Mouse (Mus musculus) splenic B cell, adult 2 months (primary cell): ENCODE data around the gene Olfr319.
"Not testable (repeated sequence)": the region's sequence is repeated elsewhere in the genome, so short reads cannot be mapped to it uniquely, and the experiment has no call there.

ENCODE experiments used
- DNase-seq: peaks from one replicate; pipeline ENCODE4 v3.0.0-alpha.2; 2011; ENCODE audit warnings: low read depth, low spot score
- H3K27me3 ChIP-seq: 2 replicates; pipeline ENCODE4 v1.6.1; 2012; ENCODE audit warnings: mild to moderate bottlenecking, low read length, moderate library complexity, mixed read lengths; ENCODE audit not compliant: control insufficient read depth, poor library complexity, insufficient read depth, severe bottlenecking
- H3K36me3 ChIP-seq: 2 replicates; pipeline ENCODE4 v1.6.1; 2012; ENCODE audit warnings: mild to moderate bottlenecking, low read length, moderate library complexity, mixed read lengths; ENCODE audit not compliant: control insufficient read depth, poor library complexity, insufficient read depth, severe bottlenecking

Gene Olfr319

GRCm38 (mm10) chr11:58698862-58699261 lies at the start of gene Olfr319:
TSS of gene Olfr319 (plus strand) at chr11:58699162.
- DNase-seq = no peak
- Histone ChIP-seq H3K36me3 (no peaks in the 10 kb centered on the region), H3K27me3 (no peaks in the 10 kb centered on the region; the same call in 1 of the 2 replicates)

- no peak for DNase-seq
- no peaks in the 10 kb centered on the region for H3K27me3 ChIP-seq
- no peaks in the 10 kb centered on the region for H3K36me3 ChIP-seq
Observed at GRCm38 (mm10) chr11:58655151-58655550, 43.8 kb upstream of the Olfr319 start.

- Histone ChIP-seq H3K27me3 (no peaks in the 10 kb centered on the region), H3K36me3 (no peaks in the 10 kb centered on the region)
- DNase-seq = no peak
Observed at GRCm38 (mm10) chr11:58658596-58658995, 40.4 kb upstream of the Olfr319 start, which contains the start of gene Olfr322. TSS of gene Olfr322 (plus strand) at chr11:58658782.

GRCm38 (mm10) chr11:58669252-58669651 lies 29.7 kb upstream of the Olfr319 start:
- Histone ChIP-seq H3K36me3 (no peaks in the 10 kb centered on the region), H3K27me3 (no peaks in the 10 kb centered on the region)
- no peak for DNase-seq

GRCm38 (mm10) chr11:58671825-58672224 lies 27.1 kb upstream of the Olfr319 start:
- H3K36me3 ChIP-seq = no peaks in the 10 kb centered on the region
- DNase-seq = no peak
- no peaks in the 10 kb centered on the region for H3K27me3 ChIP-seq

- DNase-seq = no peak
- Histone ChIP-seq H3K27me3 (no peaks in the 10 kb centered on the region), H3K36me3 (no peaks in the 10 kb centered on the region)
Observed at GRCm38 (mm10) chr11:58680799-58681198, 18.2 kb upstream of the Olfr319 start, which contains the start of gene Olfr320. TSS of gene Olfr320 (plus strand) at chr11:58681099.

- no peak for DNase-seq
- no peaks in the 10 kb centered on the region for H3K36me3 ChIP-seq
Observed at GRCm38 (mm10) chr11:58709086-58709485, 10.1 kb downstream of the Olfr319 start.

GRCm38 (mm10) chr11:58717723-58718122 lies 18.8 kb downstream of the Olfr319 start:
- not testable (repeated sequence) for DNase-seq, H3K27me3 ChIP-seq, H3K36me3 ChIP-seq

More at GRCm38 (mm10) chr11:58709086-58709485, 10.1 kb downstream of the Olfr319 start:
- no peaks in the 10 kb centered on the region for H3K27me3 ChIP-seq

GRCm38 (mm10) chr11:58719701-58720100 lies 20.7 kb downstream of the Olfr319 start:
- H3K36me3 ChIP-seq = no peaks in the 10 kb centered on the region
- no peak for DNase-seq

GRCm38 (mm10) chr11:58723914-58724313 lies 25.0 kb downstream of the Olfr319 start, which contains the start of gene Olfr318:
TSS of gene Olfr318 (minus strand) at chr11:58724014.
- no peak for DNase-seq
- Histone ChIP-seq H3K36me3 (no peaks in the 10 kb centered on the region), H3K27me3 (no peaks in the 10 kb centered on the region)

More at GRCm38 (mm10) chr11:58719701-58720100, 20.7 kb downstream of the Olfr319 start:
- H3K27me3 ChIP-seq = no peaks in the 10 kb centered on the region

GRCm38 (mm10) chr11:58727896-58728650 lies 29.1 kb downstream of the Olfr319 start:
- not testable (repeated sequence) for DNase-seq, H3K36me3 ChIP-seq, H3K27me3 ChIP-seq

GRCm38 (mm10) chr11:58733372-58733771 lies 34.4 kb downstream of the Olfr319 start:
- H3K36me3 ChIP-seq = no peaks in the 10 kb centered on the region
- no peaks in the 10 kb centered on the region for H3K27me3 ChIP-seq
- DNase-seq = no peak

- no peak for DNase-seq
- H3K36me3 ChIP-seq = no peaks in the 10 kb centered on the region
Observed at GRCm38 (mm10) chr11:58738792-58739262, 39.9 kb downstream of the Olfr319 start, which contains the start of gene Olfr317. TSS of gene Olfr317 (minus strand) at chr11:58739212.

GRCm38 (mm10) chr11:58751096-58751495 lies 52.1 kb downstream of the Olfr319 start:
- not testable (repeated sequence) for DNase-seq, H3K27me3 ChIP-seq, H3K36me3 ChIP-seq

More at GRCm38 (mm10) chr11:58738792-58739262, 39.9 kb downstream of the Olfr319 start, which contains the start of gene Olfr317:
- H3K27me3 ChIP-seq = no peaks in the 10 kb centered on the region

- no peaks in the 10 kb centered on the region for H3K36me3 ChIP-seq
- no peaks in the 10 kb centered on the region for H3K27me3 ChIP-seq
- no peak for DNase-seq
Observed at GRCm38 (mm10) chr11:58752434-58752833, 53.5 kb downstream of the Olfr319 start, which contains the start of gene Olfr316. TSS of gene Olfr316 (plus strand) at chr11:58752734.
